In genomic region chr13:13889297-13890120, GRCm38 (mm10) we compare ENCODE assay signal across 8 mouse cellular contexts.
DNase-seq lines count a peak whose midpoint lies in the region; ATAC-seq lines count a peak whose summit lies in the region.

No protein-coding gene starts in this region.

- H3K4me3 ChIP-seq in brown adipose tissue, adult 24 weeks (ENCODE audit: insufficient read depth, low read depth, low read length), result peak overlapping the region; percentile 72
- H3K4me3 ChIP-seq in heart, embryonic 13.5 days, result peak overlapping the region; percentile 53
- peak overlapping the region; percentile 57 for H3K4me3 ChIP-seq in liver, embryonic 12.5 days
- peak overlapping the region; percentile 48 for H3K4me3 ChIP-seq in stomach, embryonic 15.5 days (replicated peaks)

- peak overlapping the region; percentile 73 for H3K27ac ChIP-seq in brown adipose tissue, adult 24 weeks (replicated peaks; ENCODE audit: low read depth, low read length)
- no peak overlapping the region for H3K27ac ChIP-seq in heart, embryonic 13.5 days (replicated peaks)
- H3K27ac ChIP-seq in liver, embryonic 12.5 days, result no peak overlapping the region
- no peak overlapping the region for H3K27ac ChIP-seq in stomach, embryonic 15.5 days

- H3K27me3 ChIP-seq in heart, embryonic 13.5 days (replicated peaks), result no peaks in the 10 kb centered on the region
- H3K27me3 ChIP-seq in liver, embryonic 12.5 days (replicated peaks), result no peaks in the 10 kb centered on the region
- no peaks in the 10 kb centered on the region for H3K27me3 ChIP-seq in stomach, embryonic 15.5 days (replicated peaks)

- H3K9ac ChIP-seq in heart, embryonic 13.5 days, result peak overlapping the region; percentile 72
- peak overlapping the region; percentile 64; the same call in 1 of the 2 replicates for H3K9ac ChIP-seq in liver, embryonic 12.5 days
- H3K9ac ChIP-seq in stomach, embryonic 15.5 days, result no peak overlapping the region

- H3K4me2 ChIP-seq in heart, embryonic 13.5 days, result peak overlapping the region; percentile 65
- peak overlapping the region; percentile 73 for H3K4me2 ChIP-seq in liver, embryonic 12.5 days
- peak overlapping the region; percentile 51 for H3K4me2 ChIP-seq in stomach, embryonic 15.5 days

- WGBS in heart, embryonic 13.5 days, result 22% methylated on average over 17 of the region's 17 CpGs
- WGBS in liver, embryonic 12.5 days (ENCODE audit: insufficient replicate concordance), result 19% methylated on average over 17 of the region's 17 CpGs
- WGBS in stomach, embryonic 15.5 days, result 16% methylated on average over 17 of the region's 17 CpGs

- no peaks in the 10 kb centered on the region for H3K9me3 ChIP-seq in heart, embryonic 13.5 days
- 0 out of 2 replicates have a peak, but pooled peaks cover under 1% of the 10 kb centered on the region for H3K9me3 ChIP-seq in liver, embryonic 12.5 days (replicated peaks)
- H3K9me3 ChIP-seq in stomach, embryonic 15.5 days, result no peaks in the 10 kb centered on the region

- peak; percentile 98 for DNase-seq in CD4-positive, CD25-positive, alpha-beta regulatory T cell, adult 2 months (ENCODE audit: low read depth, low spot score)
- peak; percentile 78 for DNase-seq in fat pad, adult 2 months (ENCODE audit: extremely low read depth, low read depth, low spot score)
- DNase-seq in kidney, postnatal 10 days, result peak; percentile 96
- peak; percentile 93 to 94 for DNase-seq in natural killer cell, adult 2 months (ENCODE audit: low spot score in 2 of 2)

- H3K4me1 ChIP-seq in brown adipose tissue, adult 24 weeks (ENCODE audit: control insufficient read depth, insufficient read depth, insufficient read length, low read length), result no peaks in the 10 kb centered on the region
- no peaks in the 10 kb centered on the region for H3K4me1 ChIP-seq in heart, embryonic 13.5 days
- no peaks in the 10 kb centered on the region for H3K4me1 ChIP-seq in liver, embryonic 12.5 days
- H3K4me1 ChIP-seq in stomach, embryonic 15.5 days, result no peaks in the 10 kb centered on the region

- ATAC-seq in heart, embryonic 13.5 days (ENCODE audit: extremely low read depth, insufficient number of reproducible peaks, low FRiP score, low TSS enrichment), result peak; percentile 31; the same call in 1 of the 2 replicates
- ATAC-seq in liver, embryonic 12.5 days, result peak; percentile 78
- peak; percentile 78; the same call in 1 of the 2 replicates for ATAC-seq in stomach, embryonic 15.5 days (ENCODE audit: insufficient read depth, low FRiP score, low read depth)

- H3K36me3 ChIP-seq in heart, embryonic 13.5 days, result no peaks in the 10 kb centered on the region
- no peaks in the 10 kb centered on the region for H3K36me3 ChIP-seq in liver, embryonic 12.5 days
- no peaks in the 10 kb centered on the region for H3K36me3 ChIP-seq in stomach, embryonic 15.5 days
